Mouse (Mus musculus) NIH3T3 (cell line): ENCODE results near the gene Plk5.
"Not testable (repeated sequence)": the region's sequence is repeated elsewhere in the genome, so short reads cannot be mapped to it uniquely, and the experiment has no call there.

Source experiments
- DNase-seq: peaks from one replicate; pipeline ENCODE4 v3.0.0-alpha.2; 2012; ENCODE audit warnings: low read depth

The Plk5 gene

DNA sequence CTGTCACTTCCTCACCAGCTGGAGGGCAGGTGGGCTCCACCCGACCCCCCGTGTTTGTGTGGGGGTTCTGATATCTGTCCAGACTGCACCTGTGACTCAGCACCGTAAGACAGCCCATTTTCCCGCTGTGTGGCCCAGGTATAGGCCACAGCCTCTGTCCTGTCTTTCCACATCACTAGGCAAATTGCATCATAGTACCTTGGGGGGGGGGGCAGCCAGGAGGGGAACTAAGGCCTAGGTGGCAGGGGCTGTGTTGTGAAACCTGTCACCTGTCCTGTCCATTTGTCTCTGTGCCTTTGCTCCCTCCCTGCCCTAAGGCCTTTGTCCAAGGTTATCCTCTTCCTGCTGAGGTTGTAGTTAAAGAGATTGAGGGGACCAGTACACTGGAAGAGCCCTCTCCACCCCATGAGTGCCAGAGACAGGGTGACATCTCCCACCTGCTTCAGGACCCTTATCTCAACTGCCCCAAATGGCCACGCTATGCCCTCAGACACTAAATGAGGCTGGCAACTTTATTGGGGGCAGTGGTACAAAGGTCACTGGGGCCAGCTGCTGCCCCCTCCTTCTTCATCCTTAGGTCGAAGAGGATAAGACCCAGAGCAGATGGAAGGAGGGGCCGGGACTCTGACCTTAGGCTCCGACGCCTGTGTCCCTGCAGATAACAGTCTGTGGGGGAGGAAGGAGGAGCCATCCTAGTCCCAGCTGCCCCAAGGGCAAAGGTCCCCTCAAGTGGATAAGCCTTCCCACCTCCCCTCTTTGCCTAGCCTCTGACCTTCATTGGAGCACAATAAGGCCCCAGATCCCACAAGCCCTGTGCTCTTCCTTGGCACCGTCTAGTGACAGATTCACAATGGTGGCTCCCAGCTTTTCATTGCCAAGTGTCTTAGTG is 24.4 kb upstream of the Plk5 start:
- no peak for DNase-seq

DNA sequence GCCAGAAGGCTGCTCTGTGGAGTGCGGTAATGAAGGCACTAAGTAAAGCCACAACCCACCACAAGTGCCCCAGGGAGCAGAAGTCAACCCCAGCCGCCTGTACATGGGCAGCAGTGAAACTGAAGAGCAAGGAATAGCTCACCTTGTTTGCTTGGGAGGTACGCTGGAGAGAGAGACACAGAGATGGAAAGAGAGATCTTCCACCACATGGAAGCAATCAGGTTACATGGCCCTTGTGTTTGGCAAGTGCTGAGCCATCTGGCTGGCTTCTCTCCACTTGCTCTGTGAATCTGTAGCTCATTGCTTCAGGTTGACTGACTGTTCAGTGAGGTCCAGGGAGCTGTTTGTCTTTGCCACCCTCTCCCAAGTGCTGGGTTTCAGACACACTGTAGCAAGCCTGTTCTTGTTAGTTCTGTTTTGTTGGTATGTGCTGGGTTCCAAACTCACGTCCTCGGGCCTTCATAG is 23.7 kb upstream of the Plk5 start:
- peak; percentile 69 for DNase-seq

DNA sequence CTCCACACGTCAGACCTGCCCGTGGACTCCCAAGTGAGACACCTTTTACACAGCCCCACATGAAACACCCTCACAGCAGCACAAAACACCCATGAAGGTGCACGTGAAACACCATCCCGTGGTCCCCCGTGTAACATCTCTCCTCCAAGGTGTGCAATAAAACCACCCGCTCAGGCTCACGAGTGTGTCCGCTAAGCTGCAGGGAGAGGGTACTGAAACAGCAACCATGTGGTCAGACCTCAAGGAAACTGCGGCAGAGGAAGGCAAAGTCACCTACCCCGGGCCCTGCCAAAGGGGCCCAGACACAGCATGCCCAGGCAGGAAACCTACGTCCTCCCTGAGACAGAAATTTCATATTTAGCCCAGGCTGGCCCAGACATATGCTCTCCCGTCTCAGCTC is 20.0 kb upstream of the Plk5 start:
- no peak for DNase-seq

DNA sequence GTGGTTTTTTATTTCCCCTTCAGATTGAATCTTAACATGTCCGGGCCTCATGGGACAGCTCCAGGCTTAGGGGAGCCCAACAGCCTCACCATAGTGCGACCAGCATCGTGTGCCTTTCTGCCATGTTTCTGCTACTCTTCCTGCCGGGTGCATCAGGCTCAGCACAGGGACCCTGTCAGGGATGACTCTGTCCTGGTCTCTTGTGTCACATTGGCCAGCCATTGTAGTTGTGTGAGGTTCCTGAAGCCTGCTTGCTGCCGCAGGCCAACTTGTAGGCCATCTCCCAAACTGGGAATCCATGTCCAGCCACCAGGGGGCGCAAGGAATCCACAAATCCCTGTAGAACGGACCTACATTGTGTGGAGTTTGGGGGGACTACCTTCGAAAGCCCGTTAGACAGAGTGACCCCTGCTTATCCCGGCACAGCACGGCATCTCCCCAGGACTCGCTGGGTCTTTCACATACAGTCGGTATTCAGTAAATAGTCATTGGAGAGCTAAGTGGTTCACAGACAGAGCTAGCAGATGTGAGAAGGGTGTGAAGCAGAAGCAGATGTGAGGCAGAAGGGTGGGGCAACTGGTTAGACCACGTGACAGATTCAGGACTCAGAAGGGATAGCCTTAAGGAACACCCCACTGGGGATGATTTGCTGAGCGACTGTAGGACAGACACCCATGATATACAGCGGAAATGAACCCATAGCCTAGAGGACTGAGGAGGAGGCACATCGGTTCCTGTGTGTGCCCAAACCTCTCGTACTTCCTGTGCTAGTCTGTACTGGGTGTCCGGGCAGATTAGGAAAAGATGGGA is 16.1 kb upstream of the Plk5 start:
- peak; percentile 93 for DNase-seq

DNA sequence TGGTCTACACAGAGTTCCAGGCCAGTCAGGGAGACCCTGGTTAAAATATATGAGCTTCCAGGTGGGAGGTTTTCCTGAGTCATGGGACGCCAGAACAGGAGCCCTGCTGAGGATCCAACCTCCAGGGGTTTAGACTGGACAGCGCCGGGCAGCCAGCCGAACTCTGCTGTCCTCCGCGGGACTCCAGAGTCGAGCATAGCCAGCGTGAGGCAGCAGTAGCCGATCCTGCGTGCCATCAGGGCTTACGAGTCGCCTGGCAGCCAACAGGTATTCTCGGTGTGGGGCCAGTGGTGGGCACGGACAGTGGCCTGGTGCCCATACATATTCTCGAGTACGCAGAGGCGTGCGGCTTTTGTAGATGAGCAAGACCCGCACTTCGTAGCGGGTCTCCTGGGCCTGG is 15.2 kb upstream of the Plk5 start:
- no peak for DNase-seq

DNA sequence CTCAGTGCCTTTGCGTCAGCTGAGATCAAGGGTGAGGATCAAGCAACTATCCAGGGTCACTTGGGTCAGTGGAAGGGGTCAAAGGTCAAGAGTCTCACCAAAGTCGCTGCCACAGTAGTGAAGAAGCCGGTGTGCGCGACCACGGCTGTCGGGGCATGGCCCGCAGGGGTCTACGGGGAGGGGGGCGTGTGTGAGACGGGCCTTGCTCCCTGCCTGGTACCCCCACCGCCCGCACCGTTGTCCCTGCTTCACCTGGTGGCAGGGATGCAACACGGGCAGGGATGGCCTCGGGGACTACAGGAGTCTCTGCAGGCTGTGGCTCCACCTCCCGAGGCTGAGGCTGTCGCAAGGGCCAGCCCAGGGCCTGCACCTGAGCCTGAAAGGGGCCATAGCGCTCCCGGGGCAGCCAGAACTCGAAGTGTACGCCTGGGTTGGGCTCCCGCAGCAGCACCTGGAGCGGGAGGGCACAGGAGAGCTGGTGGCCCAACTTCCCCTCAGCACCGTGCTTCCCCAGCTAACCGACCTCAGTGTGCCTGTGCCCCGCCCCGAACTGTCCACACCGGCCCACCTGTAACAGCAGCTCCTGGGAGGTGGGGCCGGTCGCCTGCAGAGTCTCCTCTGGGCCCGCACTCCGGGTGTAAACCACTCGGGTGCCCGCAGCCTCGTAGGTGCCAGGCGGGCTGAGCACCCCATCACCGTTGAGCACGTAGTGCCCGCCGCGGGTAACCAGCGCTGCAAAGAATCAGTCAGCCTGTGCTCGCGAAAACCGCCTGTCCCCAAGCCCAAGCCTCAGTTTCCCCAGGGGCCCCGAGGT is 14.6 kb upstream of the Plk5 start:
- no peak for DNase-seq

DNA sequence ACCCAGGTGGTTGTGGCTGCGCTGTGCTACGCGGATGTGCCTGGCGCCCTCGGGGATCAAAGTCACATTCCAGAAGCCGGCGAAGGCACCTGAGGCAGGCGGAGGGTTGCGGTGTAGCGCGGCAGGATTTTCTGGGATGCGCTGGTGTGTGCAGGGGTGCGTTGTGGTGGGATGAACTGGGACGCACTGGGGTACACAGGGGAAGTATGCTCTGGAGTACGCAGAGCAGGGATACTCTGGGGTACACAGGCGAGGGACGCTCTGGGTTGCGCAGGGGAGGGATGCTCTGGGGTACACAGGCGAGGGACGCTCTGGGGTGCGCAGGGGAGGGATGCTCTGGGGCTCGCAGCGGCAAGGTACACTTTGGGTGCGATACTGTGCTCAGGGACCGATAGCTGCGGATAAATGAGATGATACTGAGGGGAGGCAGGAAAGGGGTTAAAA is 13.9 kb upstream of the Plk5 start:
- no peak for DNase-seq

DNA sequence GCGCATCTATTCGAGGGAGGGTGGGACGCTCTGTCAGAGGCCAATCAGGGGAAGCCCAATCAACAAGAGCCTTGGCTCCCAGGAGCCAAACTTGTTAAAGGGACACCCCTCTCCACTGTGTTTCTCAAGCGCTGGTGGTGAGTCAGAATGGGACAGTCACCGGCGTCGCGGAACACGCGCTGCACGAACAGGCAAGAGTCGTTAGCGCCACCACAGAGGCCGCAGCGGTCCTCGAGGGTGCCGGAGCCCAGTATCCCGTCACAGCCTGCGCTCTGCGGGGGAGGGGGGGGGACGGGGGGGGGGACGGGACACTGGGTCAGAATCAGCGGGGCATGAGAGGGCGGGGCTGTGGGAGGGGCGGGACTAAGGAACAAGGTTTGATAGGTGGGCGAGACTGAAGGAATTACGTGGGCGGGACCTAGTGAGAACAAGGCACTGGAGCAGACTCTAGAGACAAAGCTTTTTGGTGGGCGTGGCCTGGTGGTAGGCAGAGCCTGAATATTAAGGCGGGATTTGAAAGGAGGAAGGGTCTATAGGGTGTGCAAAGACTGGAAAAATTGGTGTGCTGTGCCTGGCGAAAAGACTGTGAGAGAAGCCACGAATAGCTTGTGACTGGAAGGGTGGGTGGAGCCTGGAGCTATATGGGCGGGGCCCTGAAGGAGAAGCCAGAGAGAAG is 13.4 kb upstream of the Plk5 start:
- DNase-seq: no peak

DNA sequence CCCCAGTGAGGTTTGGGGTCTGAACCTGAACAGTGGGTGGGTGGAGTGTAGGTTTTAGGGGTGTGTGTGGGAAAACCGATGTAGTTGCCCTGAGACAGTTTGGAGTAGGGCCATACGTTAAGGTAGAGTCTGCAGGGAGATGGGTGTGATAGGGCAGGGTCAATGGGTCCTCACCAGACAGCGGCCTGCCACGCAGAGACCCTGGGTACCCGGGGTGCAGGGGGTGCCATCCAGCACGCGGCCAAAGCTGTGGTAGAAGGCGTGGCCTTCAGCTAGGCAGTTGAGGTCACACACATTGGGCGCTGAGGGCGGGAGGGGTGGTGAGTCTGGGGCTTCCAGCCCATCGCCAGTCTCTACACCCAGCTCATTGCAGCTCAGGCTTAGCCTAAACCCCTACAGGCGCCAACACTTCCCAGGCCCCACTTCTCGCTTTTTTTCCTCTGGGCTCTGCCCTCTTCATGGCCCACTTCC is 12.8 kb upstream of the Plk5 start:
- DNase-seq: no peak

DNA sequence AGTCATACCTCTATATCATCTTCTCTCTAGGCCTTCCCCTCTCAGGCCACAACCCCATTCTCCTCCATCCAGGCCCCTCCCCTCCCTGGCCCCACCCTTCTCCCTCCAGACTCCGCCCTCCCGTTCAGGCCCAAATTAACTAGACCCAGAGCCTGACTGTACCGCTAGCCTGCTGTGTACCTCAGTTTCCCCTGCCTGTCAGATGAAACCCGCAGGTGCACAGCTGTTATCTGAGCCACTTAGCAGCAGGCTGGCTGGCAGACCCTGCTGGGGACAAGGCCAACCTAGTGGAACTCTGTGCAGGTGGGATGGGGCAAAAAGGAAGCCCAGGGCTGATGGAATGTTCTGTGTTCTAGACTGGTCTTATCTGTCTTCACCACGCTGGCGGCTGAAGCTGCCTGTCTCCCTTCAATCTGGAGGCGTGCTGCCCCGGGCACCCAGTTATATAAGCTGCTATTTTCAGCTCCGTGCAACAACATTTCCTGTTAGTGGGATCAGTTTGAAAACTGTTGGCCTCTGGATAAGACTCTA is 12.1 kb upstream of the Plk5 start:
- DNase-seq: no peak

DNA sequence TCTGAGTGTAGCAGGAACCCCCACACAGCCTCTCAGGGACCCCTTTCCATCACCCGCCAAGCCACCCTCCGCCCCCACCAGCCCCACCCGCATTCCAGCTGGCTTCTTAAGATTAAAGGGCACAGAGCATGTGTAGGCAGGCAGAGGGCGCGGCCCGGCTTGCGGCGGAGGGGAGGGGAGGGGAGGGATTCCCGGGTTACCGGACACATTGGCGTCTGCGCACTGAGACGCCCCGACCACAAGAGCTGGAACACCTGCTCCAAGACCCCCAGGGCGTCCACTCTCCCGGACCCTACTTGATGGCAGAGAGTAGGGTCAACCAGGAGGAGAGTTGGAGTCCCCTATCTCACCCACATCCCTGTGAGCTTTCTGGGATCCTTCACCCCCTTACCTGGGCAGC is 11.1 kb upstream of the Plk5 start:
- no peak for DNase-seq

DNA sequence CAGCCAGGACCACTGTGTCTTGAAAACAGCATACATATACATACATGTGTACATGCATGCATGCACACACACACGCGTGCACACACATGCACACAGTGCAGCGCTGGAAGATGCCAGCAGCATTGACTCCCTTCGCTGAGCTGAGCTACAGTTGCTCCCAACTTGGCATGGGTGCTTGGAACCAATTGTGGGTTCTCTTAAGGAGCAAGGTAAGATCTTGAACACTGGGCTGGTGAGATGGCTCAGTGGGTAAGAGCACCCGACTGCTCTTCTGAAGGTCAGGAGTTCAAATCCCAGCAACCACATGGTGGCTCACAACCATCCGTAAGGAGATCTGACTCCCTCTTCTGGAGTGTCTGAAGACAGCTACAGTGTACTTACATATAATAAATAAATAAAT is 10.3 kb upstream of the Plk5 start:
- DNase-seq: not testable (repeated sequence)

DNA sequence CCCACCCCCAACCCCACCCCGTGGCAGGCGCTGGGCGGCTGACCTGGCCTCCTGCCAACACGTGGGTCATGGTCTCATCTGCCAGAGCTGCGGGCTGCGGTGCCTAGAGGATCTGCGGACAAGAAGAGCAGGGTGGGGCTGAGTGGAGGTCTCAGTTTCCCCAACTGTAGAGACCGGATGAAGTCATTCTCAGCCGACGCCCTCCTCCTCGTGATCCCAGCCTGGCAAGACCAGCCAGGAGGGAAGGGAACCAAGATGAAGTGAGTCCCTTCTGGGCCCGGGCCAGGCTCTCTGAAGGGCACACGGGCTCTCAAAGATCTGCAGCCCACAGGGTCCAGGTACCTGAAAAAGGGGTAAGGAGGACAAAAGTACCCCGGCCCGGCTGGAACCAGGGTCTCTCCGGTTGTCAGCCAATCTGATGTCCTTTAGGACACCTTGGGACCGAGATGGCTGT is 8.7 kb upstream of the Plk5 start:
- DNase-seq: peak; percentile 74

DNA sequence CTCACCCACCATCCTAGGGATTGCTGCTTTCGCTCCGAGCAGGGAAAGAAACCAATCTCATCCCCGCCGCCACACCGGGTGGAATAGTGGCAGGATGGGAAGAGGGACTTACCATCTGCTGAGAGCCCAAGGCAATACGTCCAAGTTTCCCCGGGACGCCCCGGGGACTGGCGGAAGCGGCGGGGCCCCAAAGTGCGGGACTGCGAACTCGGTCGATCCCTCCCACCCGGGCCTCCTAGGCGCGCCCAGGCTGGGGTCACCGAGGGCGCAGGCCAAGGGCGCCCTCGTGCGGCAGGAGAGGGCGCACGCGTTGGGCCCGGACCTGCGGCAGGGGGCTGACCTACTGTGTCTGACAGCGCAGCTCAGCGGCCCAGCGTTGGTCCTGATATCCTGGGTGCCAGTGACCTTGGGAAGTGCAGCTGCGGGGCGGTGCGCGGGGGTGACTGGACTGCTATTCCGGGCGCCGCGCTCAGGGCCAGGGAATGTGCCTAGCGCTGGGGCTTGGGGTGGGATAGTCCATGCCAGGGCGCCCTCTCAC is 7.9 kb upstream of the Plk5 start, which contains the start of gene Adamtsl5:
Gene Adamtsl5 (minus strand): TSS at position 169 of the 538 bp plus-strand sequence.
- peak; percentile 94 for DNase-seq

DNA sequence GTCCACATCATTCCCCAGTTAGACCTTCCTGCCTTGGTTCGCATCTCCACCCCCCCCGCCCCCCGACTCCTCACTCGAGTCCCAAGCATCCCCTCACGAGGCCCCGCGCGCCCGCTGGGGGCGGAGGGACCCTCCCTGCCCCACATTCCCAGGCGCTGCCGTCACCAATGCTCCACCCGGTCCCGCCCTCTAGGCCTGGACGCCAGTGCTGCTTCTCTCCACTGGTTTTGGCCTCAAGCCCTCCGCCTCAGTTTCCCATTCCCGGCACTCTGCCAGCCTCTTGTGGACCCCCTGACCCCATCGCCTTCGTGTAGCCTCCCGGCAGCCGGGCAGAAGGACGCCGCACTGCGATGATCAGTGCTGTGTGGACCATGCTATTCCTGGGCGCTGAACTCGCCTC is 7.3 kb upstream of the Plk5 start:
- DNase-seq: peak; percentile 52

DNA sequence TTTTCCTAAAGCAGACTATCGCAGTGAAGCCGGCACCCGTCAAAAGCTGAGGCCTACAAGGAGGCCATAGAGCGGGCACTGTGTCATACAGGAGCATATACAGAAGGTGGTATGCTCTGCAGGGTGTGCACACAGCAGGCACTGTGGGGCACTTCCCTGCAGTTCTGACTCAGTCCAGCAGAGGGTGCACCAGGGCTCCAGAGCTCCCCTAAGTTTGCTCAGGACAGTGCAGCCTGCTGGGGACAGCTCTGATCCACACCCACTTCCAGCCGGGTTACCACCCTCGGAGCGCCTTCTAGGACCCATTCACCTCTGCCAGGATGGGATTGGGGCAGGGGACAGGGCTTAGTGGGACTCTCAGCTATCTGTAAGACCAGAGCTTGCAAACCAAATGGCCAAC is 6.0 kb upstream of the Plk5 start:
- DNase-seq: peak; percentile 93

DNA sequence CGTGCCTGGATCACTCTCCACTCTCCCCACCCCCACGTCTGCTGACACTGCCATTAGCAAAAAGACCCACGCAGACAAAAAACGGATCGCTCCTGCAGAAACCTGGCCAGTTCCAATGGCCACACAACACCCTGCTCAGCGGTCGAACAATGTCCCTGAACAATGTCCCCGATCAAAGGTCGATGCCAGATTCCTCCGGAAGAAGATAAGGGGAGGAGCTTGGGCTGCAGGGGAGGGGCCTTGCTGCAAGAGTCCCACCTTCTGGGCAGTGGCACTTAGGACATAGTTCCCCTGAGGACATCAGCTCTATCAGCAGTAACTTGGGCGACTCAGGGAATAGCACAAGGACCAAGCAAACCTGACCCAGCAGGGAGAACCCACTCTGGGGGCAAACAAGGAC is 4.4 kb upstream of the Plk5 start:
- no peak for DNase-seq

DNA sequence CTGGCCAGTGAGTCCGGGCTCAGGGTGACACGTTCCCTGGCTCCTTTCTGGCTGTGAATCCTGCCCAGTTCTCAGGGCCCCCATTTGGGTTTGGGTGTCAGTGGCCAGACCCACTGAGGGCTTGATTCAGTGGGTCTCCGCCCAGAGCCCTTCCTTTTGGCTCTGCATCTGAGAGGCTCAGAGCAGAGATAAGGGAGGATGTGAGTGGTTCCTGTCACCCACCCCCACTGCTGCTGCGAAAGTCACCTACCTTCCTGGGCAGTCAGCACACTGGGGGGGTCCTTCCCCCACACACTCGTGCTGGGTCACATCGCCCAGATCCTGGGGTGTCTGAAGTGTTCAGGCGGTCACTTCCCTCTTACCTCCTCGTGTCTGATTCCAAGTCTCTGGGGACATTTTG is 3.5 kb upstream of the Plk5 start:
- no peak for DNase-seq

DNA sequence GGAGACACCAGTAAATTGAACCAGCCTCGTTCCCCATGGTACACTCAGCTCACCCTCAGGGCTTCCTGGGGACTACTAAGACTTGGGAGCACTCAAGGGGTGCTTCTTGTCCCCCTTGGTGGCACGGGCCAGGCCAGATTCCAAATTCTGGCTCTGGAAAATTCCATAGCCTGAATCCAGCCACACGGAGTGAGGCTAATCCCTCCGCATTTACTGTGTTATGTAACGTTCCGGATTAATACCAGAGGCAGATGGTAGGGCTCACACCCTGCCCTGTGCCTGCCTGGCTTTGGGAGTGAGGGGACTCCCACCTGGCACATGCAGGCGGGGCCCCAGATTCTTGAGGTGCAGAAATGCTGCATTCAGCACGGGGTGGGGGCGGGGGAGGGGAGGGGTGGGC is 828 bp upstream of the Plk5 start:
- DNase-seq: no peak

DNA sequence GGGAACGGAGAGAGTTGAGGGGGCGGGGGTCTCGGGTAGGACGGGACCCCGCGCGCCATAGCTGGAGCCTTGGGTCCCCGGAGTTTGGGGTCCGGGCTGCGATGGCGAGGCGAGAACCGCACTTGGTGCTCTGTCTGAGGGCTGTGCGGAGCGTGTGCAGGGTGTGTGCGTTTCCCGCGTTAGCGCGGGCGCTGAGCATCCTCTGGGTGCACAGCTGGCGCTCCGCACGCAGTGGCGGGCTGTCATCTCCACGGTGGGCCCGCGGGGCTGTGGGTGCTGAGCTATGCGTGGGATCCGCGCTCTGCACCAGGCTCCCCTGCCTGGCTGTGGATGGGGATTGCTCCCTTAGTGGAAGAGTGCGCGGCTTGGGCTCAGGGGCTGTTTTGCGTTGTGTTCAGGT is 478 bp downstream of the Plk5 start:
- DNase-seq: no peak

DNA sequence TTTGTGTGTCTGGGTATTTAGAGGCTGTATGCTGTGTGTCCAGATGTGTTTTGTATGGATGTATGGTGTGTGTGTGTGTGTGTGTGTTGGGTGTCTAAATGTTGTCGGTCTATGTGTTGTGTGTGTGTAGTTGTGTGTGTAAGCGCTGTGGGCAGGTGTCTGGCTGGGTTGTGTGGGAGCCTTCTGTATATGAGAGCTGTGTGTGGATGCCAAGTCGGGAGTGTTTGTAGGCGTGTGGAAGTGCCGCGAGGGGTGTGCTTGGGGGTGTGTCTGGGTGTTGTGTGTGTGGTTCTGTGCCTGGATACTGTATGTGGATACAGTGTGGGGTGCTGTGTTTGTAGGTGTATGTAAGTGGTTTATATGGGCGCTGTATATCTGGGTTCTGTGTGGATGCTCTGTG is 1.1 kb downstream of the Plk5 start:
- no peak for DNase-seq
